Mouse (Mus musculus) MEL (cell line): ENCODE measurements around the gene Adra1d. TPM values are rescaled to one million over a fixed set of nuclear protein-coding genes. Genes with fewer than 3 reads are reported as not detected.

ENCODE experiments used
- DNase-seq: peaks from one replicate; pipeline ENCODE4 v3.0.0; 2011; ENCODE audit warnings: low read depth, low spot score
- H3K27ac ChIP-seq: 2 replicates; pipeline ENCODE4 v1.5.1; 2012; ENCODE audit warnings: low read depth, mild to moderate bottlenecking, control low read depth, low read length, moderate library complexity; ENCODE audit not compliant: control insufficient read depth
- H3K27me3 ChIP-seq, 2 experiments: fragments of 150-350 bp in 1 of 2; sonication (generic) in 1 of 2; 2 replicates each; pipeline ENCODE4 v1.6.1; 2012; ENCODE audit warnings: low read length in 2 of 2, mild to moderate bottlenecking in 2 of 2, improper control_type of control experiment in 1 of 2, moderate library complexity in 1 of 2; ENCODE audit not compliant: insufficient read depth in 2 of 2, control insufficient read depth in 1 of 2
- H3K36me3 ChIP-seq, 2 experiments: 2 replicates each; pipeline ENCODE4 v1.6.1; 2012 to 2014; ENCODE audit warnings: low read length in 2 of 2, improper control_type of control experiment in 1 of 2, inconsistent platforms in 1 of 2, mild to moderate bottlenecking in 1 of 2; ENCODE audit not compliant: insufficient read depth in 2 of 2, control insufficient read depth in 1 of 2
- H3K4me1 ChIP-seq, 2 experiments: fragments of 150-350 bp in 1 of 2; sonication (generic) in 1 of 2; 2 replicates each; pipeline ENCODE4 v1.6.1; 2012; ENCODE audit warnings: low read length in 2 of 2, improper control_type of control experiment in 1 of 2, mild to moderate bottlenecking in 1 of 2; ENCODE audit not compliant: insufficient read depth in 2 of 2, control insufficient read depth in 1 of 2
- H3K4me3 ChIP-seq, 2 experiments: fragments of 150-350 bp in 1 of 2; sonication (generic) in 1 of 2; 2 replicates each; pipeline ENCODE4 v1.5.1; 2012; ENCODE audit warnings: low read depth in 2 of 2, low read length in 2 of 2, mild to moderate bottlenecking in 2 of 2, moderate library complexity in 2 of 2, control low read depth in 1 of 2, improper control_type of control experiment in 1 of 2; ENCODE audit not compliant: control insufficient read depth in 1 of 2, insufficient read depth in 1 of 2
- H3K79me2 ChIP-seq: 2 replicates; pipeline ENCODE4 v1.6.1; 2012; ENCODE audit warnings: mild to moderate bottlenecking, low read length, moderate library complexity; ENCODE audit not compliant: control insufficient read depth, poor library complexity, insufficient read depth
- H3K9ac ChIP-seq: 2 replicates; pipeline ENCODE4 v1.6.1; 2012; ENCODE audit warnings: low read depth, mild to moderate bottlenecking, control low read depth, low read length, moderate library complexity; ENCODE audit not compliant: control insufficient read depth, poor library complexity, severe bottlenecking
- H3K9me3 ChIP-seq: fragments of 150-350 bp; sonication (generic); replicated peaks from 2 replicates; pipeline ENCODE4 v1.6.1; 2012; ENCODE audit warnings: mild to moderate bottlenecking, low read length, improper control_type of control experiment, moderate library complexity; ENCODE audit not compliant: insufficient read depth
- CHD1 ChIP-seq: IDR thresholded peaks from 2 replicates; pipeline ENCODE4 v1.6.1; 2012; ENCODE audit warnings: low read depth, mild to moderate bottlenecking, inconsistent platforms, low read length, improper control_type of control experiment
- CHD2 ChIP-seq: IDR thresholded peaks from 2 replicates; pipeline ENCODE4 v1.6.1; 2011; ENCODE audit warnings: low read length, improper control_type of control experiment
- E2F4 ChIP-seq: IDR thresholded peaks from 2 replicates; pipeline ENCODE4 v1.6.1; 2011; ENCODE audit warnings: low read depth, low read length, improper control_type of control experiment, borderline replicate concordance
- ELF1 ChIP-seq: IDR thresholded peaks from 2 replicates; pipeline ENCODE4 v1.6.1; 2014; ENCODE audit warnings: low read depth, mild to moderate bottlenecking, inconsistent platforms, low read length, improper control_type of control experiment, moderate library complexity
- EP300 ChIP-seq, 2 experiments: IDR thresholded peaks; 2 replicates each; pipeline ENCODE4 v1.6.1; 2011; ENCODE audit warnings: improper control_type of control experiment in 2 of 2, low read length in 2 of 2, low read depth in 1 of 2, mild to moderate bottlenecking in 1 of 2
- ETS1 ChIP-seq: IDR thresholded peaks from 2 replicates; pipeline ENCODE4 v1.6.1; 2012; ENCODE audit warnings: low read depth, mild to moderate bottlenecking, inconsistent platforms, low read length, improper control_type of control experiment, moderate library complexity
- GABPA ChIP-seq: IDR thresholded peaks from 2 replicates; pipeline ENCODE4 v1.6.1; 2012; ENCODE audit warnings: low read depth, mild to moderate bottlenecking, inconsistent platforms, low read length, improper control_type of control experiment, moderate library complexity
- GATA1 ChIP-seq: IDR thresholded peaks from 2 replicates; pipeline ENCODE4 v1.6.1; 2011; ENCODE audit warnings: low read depth, low read length, improper control_type of control experiment
- HCFC1 ChIP-seq: IDR thresholded peaks from 2 replicates; pipeline ENCODE4 v1.6.1; 2012; ENCODE audit warnings: low read depth, mild to moderate bottlenecking, inconsistent platforms, low read length, improper control_type of control experiment, moderate library complexity
- JUND ChIP-seq: IDR thresholded peaks from 2 replicates; pipeline ENCODE4 v1.6.1; 2011; ENCODE audit warnings: low read depth, mild to moderate bottlenecking, improper control_type of control experiment, low read length
- KAT2A ChIP-seq: conservative IDR thresholded peaks from 2 replicates; pipeline ENCODE4 v1.6.1; 2012; ENCODE audit warnings: low read depth, low read length, improper control_type of control experiment, inconsistent platforms
- MAFK ChIP-seq: IDR thresholded peaks from 2 replicates; pipeline ENCODE4 v1.6.1; 2011; ENCODE audit warnings: low read depth, mild to moderate bottlenecking, low read length, improper control_type of control experiment, borderline replicate concordance
- MAZ ChIP-seq: IDR thresholded peaks from 2 replicates; pipeline ENCODE4 v1.6.1; 2012; ENCODE audit warnings: low read depth, mild to moderate bottlenecking, inconsistent platforms, low read length, improper control_type of control experiment
- MEF2A ChIP-seq: IDR thresholded peaks from 2 replicates; pipeline ENCODE4 v1.6.1; 2014; ENCODE audit warnings: low read depth, mild to moderate bottlenecking, inconsistent platforms, low read length, improper control_type of control experiment; ENCODE audit not compliant: poor library complexity, insufficient replicate concordance, severe bottlenecking; ENCODE audit errors: extremely low read depth
- MYB ChIP-seq: IDR thresholded peaks from 2 replicates; pipeline ENCODE4 v1.6.1; 2011; ENCODE audit warnings: mild to moderate bottlenecking, low read depth, low read length, improper control_type of control experiment
- NRF1 ChIP-seq: IDR thresholded peaks from 2 replicates; pipeline ENCODE4 v1.6.1; 2014; ENCODE audit warnings: low read depth, mild to moderate bottlenecking, inconsistent platforms, low read length, improper control_type of control experiment, moderate library complexity; ENCODE audit not compliant: poor library complexity, insufficient read depth, severe bottlenecking
- POLR2AphosphoS2 ChIP-seq: IDR thresholded peaks from 2 replicates; pipeline ENCODE4 v1.6.1; 2011; ENCODE audit warnings: low read length, improper control_type of control experiment
- RAD21 ChIP-seq: IDR thresholded peaks from 2 replicates; pipeline ENCODE4 v1.6.1; 2011; ENCODE audit warnings: mild to moderate bottlenecking, low read depth, low read length, improper control_type of control experiment
- RCOR1 ChIP-seq: IDR thresholded peaks from 2 replicates; pipeline ENCODE4 v1.6.1; 2012; ENCODE audit warnings: low read depth, mild to moderate bottlenecking, inconsistent platforms, low read length, improper control_type of control experiment
- SIN3A ChIP-seq: IDR thresholded peaks from 2 replicates; pipeline ENCODE4 v1.6.1; 2012; ENCODE audit warnings: low read length, improper control_type of control experiment, inconsistent platforms
- TBP ChIP-seq: IDR thresholded peaks from 2 replicates; pipeline ENCODE4 v1.8.0; 2011; ENCODE audit warnings: low read depth, low read length, improper control_type of control experiment
- USF1 ChIP-seq: IDR thresholded peaks from 2 replicates; pipeline ENCODE4 v1.6.1; 2014; ENCODE audit warnings: low read depth, mild to moderate bottlenecking, inconsistent platforms, low read length, improper control_type of control experiment, moderate library complexity
- USF2 ChIP-seq, 2 experiments: IDR thresholded peaks; 2 replicates each; pipeline ENCODE4 v1.6.1; 2011 to 2012; ENCODE audit warnings: improper control_type of control experiment in 2 of 2, low read length in 2 of 2, borderline replicate concordance in 1 of 2, inconsistent platforms in 1 of 2, low read depth in 1 of 2, mild to moderate bottlenecking in 1 of 2; ENCODE audit not compliant: insufficient read depth in 1 of 2
- ZC3H11A ChIP-seq: IDR thresholded peaks from 2 replicates; pipeline ENCODE4 v1.6.1; 2012; ENCODE audit warnings: low read depth, mild to moderate bottlenecking, inconsistent platforms, low read length, improper control_type of control experiment
- ZMIZ1 ChIP-seq: IDR thresholded peaks from 2 replicates; pipeline ENCODE4 v1.6.1; 2012; ENCODE audit warnings: low read depth, mild to moderate bottlenecking, inconsistent platforms, low read length, improper control_type of control experiment, moderate library complexity
- polyA plus RNA-seq, 2 experiments: library from polyadenylated mRNA; stranded (reverse) in 1 of 2; unstranded in 1 of 2; fragments of >175 nt in 1 of 2; fragments of >200 nt in 1 of 2; gene quantifications; 2 replicates each; pipeline versions ENCODE4 v1.2.1 to v1.2.4; 2012; ENCODE audit warnings: low replicate concordance in 2 of 2, low read depth in 1 of 2; ENCODE audit not compliant: insufficient read length in 2 of 2, insufficient read depth in 1 of 2, missing spikeins in 1 of 2
- total RNA-seq: library from RNA; depleted of rRNA; stranded (reverse); fragments of 300-350 nt; gene quantifications from 2 replicates; pipeline ENCODE4 v1.2.3, GENCODE M21; 2012

The Adra1d gene
- total and polyA plus RNA-seq, 3 experiments, result not detected

DNA sequence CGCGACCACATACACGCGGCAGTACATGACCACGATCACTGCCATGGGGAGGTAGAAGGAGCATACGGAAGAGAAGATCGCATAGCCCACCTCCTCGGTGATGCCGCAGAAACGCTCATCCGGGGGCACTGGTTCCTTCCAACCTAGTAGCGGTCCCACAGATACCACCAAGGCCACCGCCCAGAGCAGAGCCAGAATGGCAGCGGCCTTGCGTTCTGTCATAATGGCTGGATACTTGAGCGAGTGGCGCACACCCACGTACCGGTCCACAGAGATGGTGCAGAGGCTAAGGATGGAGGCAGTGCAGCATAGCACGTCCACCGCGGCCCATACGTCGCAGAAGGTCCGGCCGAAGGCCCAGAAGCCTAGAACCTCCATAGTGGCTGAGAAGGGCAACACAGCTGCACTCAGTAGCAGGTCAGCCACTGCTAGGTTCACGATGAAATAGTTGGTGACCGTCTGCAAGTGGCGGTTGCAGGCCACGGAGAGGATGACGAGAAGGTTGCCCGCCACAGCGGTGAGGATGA lies 676 bp downstream of the Adra1d start:
- H3K79me2 ChIP-seq, result no peaks in the 10 kb centered on the region
- no peaks in the 10 kb centered on the region for H3K36me3 ChIP-seq
- DNase-seq, result no peak
- H3K27ac ChIP-seq, result no peak overlapping the region
- no peak overlapping the region for H3K4me3 ChIP-seq
- H3K9me3 ChIP-seq, result no peaks in the 10 kb centered on the region
- H3K27me3 ChIP-seq, result peaks cover 0 to 4% of the 10 kb centered on the region in 2 experiments; a peak in 2 of 4 replicates
- TF ChIP-seq EP300 (IDR thresholded peaks at IDR 0.05; ENCODE audit: low read depth in 1 of 2, low read length in 2 of 2), result no peak
- no peak for TF ChIP-seq MYB
- no peak for TF ChIP-seq MAZ
- TF ChIP-seq POLR2AphosphoS2, result no peak
- TF ChIP-seq CHD2, result no peak
- TF ChIP-seq RCOR1, result no peak
- no peak for TF ChIP-seq CHD1
- TF ChIP-seq ELF1, result no peak
- no peak for TF ChIP-seq TBP
- no peak for TF ChIP-seq E2F4
- no peak for TF ChIP-seq MAFK
- no peak for TF ChIP-seq GATA1
- no peak for TF ChIP-seq HCFC1
- no peak for TF ChIP-seq USF2 (IDR thresholded peaks at IDR 0.05; ENCODE audit: borderline replicate concordance in 1 of 2, insufficient read depth in 1 of 2, low read depth in 1 of 2, low read length in 2 of 2)
- TF ChIP-seq SIN3A, result no peak
- TF ChIP-seq ZMIZ1, result no peak
- no peak for TF ChIP-seq MEF2A
- no peak for TF ChIP-seq JUND
- no peak for TF ChIP-seq KAT2A
- TF ChIP-seq ZC3H11A, result no peak
- no peaks in the 10 kb centered on the region for H3K4me1 ChIP-seq
- H3K9ac ChIP-seq, result no peak overlapping the region

DNA sequence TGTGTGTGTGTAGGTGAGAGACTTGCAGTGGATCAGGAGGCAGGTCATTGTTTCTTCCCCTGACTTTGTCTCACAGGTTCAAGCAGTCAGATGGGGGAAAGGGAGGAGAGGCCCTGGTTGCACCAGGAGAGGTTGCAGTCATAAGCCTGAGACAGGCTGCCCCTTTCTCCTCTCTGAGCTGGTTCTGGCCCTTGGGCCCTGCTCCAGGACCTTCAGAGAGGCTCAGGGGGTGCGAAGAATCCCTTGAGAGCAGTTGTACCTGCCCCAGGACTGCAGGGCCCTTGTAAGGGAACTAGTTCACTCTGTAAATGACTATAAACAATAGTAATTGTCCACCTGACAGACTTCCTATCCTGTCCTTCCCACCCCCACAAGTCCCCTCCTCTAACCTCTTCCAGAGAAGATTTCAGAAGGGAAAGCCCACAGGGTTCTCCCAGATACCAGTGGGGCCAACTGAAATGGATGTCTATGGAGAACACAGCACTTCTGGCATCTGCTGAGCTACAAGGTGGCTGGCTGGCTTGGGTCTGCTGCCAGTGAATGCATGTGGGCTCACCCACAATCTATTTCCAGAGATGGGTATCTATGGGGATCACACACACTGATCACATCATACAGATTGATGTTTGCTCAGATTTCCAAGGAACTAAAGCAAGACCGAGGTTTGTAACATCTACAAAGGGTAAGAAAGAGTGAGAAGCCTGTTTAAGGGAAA lies 1.7 kb downstream of the Adra1d start:
- no peak overlapping the region for H3K4me3 ChIP-seq
- DNase-seq, result no peak
- H3K27ac ChIP-seq, result no peak overlapping the region
- H3K9me3 ChIP-seq, result no peaks in the 10 kb centered on the region
- H3K9ac ChIP-seq, result no peak overlapping the region
- peaks cover 0 to 4% of the 10 kb centered on the region in 2 experiments; a peak in 2 of 4 replicates for H3K27me3 ChIP-seq
- no peaks in the 10 kb centered on the region for H3K79me2 ChIP-seq
- H3K36me3 ChIP-seq, result no peaks in the 10 kb centered on the region
- no peaks in the 10 kb centered on the region for H3K4me1 ChIP-seq
- TF ChIP-seq MEF2A (no peak), GABPA (no peak), ETS1 (no peak), RAD21 (no peak), MYB (no peak), ELF1 (no peak), USF1 (no peak), E2F4 (no peak), CHD1 (no peak), RCOR1 (no peak), NRF1 (no peak), CHD2 (no peak)
- TF ChIP-seq, all 39 proteins: peak for 0
